Mouse (Mus musculus) liver, embryonic 16.5 days (tissue): ENCODE measurements around the gene Ctdnep1. TPM values are rescaled to one million over a fixed set of nuclear protein-coding genes. Genes with fewer than 3 reads are reported as not detected.

Source experiments
- ATAC-seq: fragments of 200-750 bp; cut with Nextera tagmentation; 2 replicates; pipeline ENCODE4 v1.8.0; 2017; ENCODE audit warnings: low read depth, mild to moderate bottlenecking, moderate number of reproducible peaks, moderate library complexity
- H3K27ac ChIP-seq: fragments of 300-500 bp; sonication (generic); 2 replicates; pipeline ENCODE4 v1.5.1; 2014; ENCODE audit warnings: mild to moderate bottlenecking, low read length
- H3K27me3 ChIP-seq: fragments of 300-500 bp; sonication (generic); 2 replicates; pipeline ENCODE4 v1.6.1; 2014; ENCODE audit warnings: low read depth, low read length, mixed read lengths; ENCODE audit not compliant: control insufficient read depth, insufficient read depth
- H3K36me3 ChIP-seq: fragments of 300-500 bp; sonication (generic); 2 replicates; pipeline ENCODE4 v1.6.1; 2014; ENCODE audit warnings: mild to moderate bottlenecking; ENCODE audit not compliant: control insufficient read depth, insufficient read depth
- H3K4me1 ChIP-seq: fragments of 300-500 bp; sonication (generic); 2 replicates; pipeline ENCODE4 v1.6.1; 2014; ENCODE audit warnings: low read depth, low read length, mixed read lengths; ENCODE audit not compliant: control insufficient read depth
- H3K4me2 ChIP-seq: fragments of 300-500 bp; sonication (generic); 2 replicates; pipeline ENCODE4 v1.6.1; 2014; ENCODE audit warnings: low read depth, low read length, mixed read lengths
- H3K4me3 ChIP-seq: fragments of 300-500 bp; sonication (generic); 2 replicates; pipeline ENCODE4 v1.5.1; 2014; ENCODE audit warnings: low read depth, mild to moderate bottlenecking, low read length
- H3K9ac ChIP-seq: fragments of 300-500 bp; sonication (generic); 2 replicates; pipeline ENCODE4 v1.6.1; 2014; ENCODE audit warnings: low read depth, low read length
- H3K9me3 ChIP-seq: fragments of 300-500 bp; sonication (generic); replicated peaks from 2 replicates; pipeline ENCODE4 v1.6.1; 2016; ENCODE audit warnings: low read length; ENCODE audit not compliant: control insufficient read depth
- WGBS: fragments of 180-500 bp; shearing (Covaris S2); extraction: QIAGEN DNeasy Blood & Tissue Kit; methylation state at CpG from one replicate; pipeline ENCODE4 v1.1.7; 2014; ENCODE audit not compliant: insufficient replicate concordance; 5-methylcytosine and 5-hydroxymethylcytosine counted together
- microRNA counts: library from miRNA; unstranded; fragments of <30 nt; microRNA quantifications from one replicate; lab custom pipeline; 2016
- microRNA-seq: library from miRNA; unstranded; fragments of <30 nt; microRNA quantifications from one replicate; pipeline ENCODE4, GENCODE M21; 2016
- polyA plus RNA-seq: library from polyadenylated mRNA; unstranded; fragments of >200 nt; fragmentation: Nextera tagmentation; extraction: Ambion mirVana; gene quantifications from 2 replicates; pipeline ENCODE4 v1.2.1, GENCODE M21; 2015

Gene Ctdnep1
- polyA plus RNA-seq, 1 experiment from 2014 or later: 7.3 TPM

DNA sequence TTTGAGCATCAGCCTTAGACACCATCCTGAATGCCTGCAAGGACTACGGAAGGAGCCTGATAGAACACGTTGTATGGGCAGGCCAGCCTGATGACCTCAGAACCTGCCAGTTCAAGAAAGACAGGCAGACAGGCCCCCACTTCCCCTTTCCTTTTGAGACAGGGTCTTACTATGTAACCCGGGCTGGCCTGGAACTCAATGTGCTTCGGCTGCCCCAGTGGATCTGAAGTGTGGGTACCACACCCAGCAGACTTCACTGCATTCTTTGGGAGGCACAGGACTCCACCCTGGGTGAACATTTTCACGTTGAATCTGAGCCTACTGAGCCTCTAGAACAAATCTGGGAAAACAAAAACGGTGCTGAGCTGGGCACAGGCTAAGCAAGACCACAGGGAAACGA lies 57.2 kb downstream of the Ctdnep1 start:
- no peak overlapping the region for H3K9ac ChIP-seq
- no peaks in the 10 kb centered on the region for H3K27me3 ChIP-seq
- 41% methylated on average over 7 of the region's 7 CpGs for WGBS
- no peaks in the 10 kb centered on the region for H3K9me3 ChIP-seq
- ATAC-seq: no peak
- no peak overlapping the region for H3K4me2 ChIP-seq
- H3K4me1 ChIP-seq: no peaks in the 10 kb centered on the region
- no peak overlapping the region for H3K4me3 ChIP-seq
- H3K36me3 ChIP-seq: no peaks in the 10 kb centered on the region
- no peak overlapping the region for H3K27ac ChIP-seq

DNA sequence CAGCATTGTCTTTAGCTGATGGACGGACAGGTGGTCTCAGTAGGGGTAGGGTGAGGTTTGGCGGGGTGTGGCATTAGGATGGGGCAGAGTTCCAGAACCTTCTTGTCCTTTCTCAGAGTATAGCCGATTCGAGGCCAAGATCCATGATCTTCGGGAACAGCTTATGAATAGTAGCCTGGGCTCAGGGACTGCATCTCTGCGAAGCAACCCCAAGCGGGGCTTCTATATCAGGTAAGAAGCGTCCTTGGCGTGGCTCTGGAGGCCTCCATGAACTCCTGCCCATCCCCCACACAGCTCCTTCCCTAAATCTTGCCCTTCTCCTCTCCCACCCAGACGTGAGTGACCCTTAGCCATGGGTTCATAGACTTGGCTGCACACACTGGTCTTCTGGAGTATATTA lies 58.7 kb downstream of the Ctdnep1 start:
- WGBS: 72% methylated on average over 10 of the region's 10 CpGs
- no peak for ATAC-seq

DNA sequence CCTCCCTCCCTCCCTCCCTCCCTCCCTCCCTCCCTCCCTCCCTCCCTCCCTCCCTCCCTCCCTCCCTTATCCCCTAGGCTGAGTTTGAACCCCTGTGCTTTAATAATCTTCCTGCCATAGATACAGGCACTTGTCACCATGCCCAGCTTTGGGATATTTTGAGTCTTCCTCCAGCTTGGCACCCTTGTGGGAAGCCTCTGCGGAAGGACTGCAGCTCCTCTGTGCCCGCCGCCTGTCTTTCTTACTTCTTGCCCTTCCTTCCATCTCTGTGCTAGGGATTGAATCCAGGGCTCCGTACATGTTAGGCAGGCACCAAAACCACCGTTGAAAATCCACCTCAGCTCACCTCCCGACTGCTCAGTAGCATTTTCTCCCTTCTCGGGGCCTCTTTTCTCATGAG lies 59.2 kb downstream of the Ctdnep1 start:
- H3K27me3 ChIP-seq: no peaks in the 10 kb centered on the region
- H3K36me3 ChIP-seq: no peaks in the 10 kb centered on the region
- ATAC-seq: no peak
- H3K9ac ChIP-seq: no peak overlapping the region
- H3K27ac ChIP-seq: no peak overlapping the region
- no peaks in the 10 kb centered on the region for H3K4me1 ChIP-seq
- WGBS: 52% methylated on average over 7 of the region's 7 CpGs
- H3K4me3 ChIP-seq: no peak overlapping the region
- H3K9me3 ChIP-seq: no peaks in the 10 kb centered on the region
- no peak overlapping the region for H3K4me2 ChIP-seq

More for the DNA sequence above, 58.7 kb downstream of the Ctdnep1 start:
- no peak overlapping the region for H3K4me2 ChIP-seq
- H3K4me1 ChIP-seq: no peaks in the 10 kb centered on the region
- no peaks in the 10 kb centered on the region for H3K36me3 ChIP-seq
- no peaks in the 10 kb centered on the region for H3K9me3 ChIP-seq
- no peaks in the 10 kb centered on the region for H3K27me3 ChIP-seq
- H3K9ac ChIP-seq: no peak overlapping the region
- H3K27ac ChIP-seq: no peak overlapping the region
- H3K4me3 ChIP-seq: no peak overlapping the region

MicroRNAs encoded within 50 kb of the gene (microRNA counts, 519-probe panel; counts per million panel counts)
- microRNA mmu-miR-324-3p (lab: Ali Mortazavi, UCI) (60.7 counts per million), microRNA mmu-miR-324-5p (lab: Ali Mortazavi, UCI) (2,146 counts per million, percentile 33 among the panel's probes with 10 or more counts)

Small RNA genes within 50 kb of the gene (microRNA-seq; reads per million reads assigned to microRNA genes)
- gene Gm44349: not detected
- 1,897 reads per million, percentile 81 among the genes with 10 or more reads in this experiment for gene Mir324

Other genes with a start within 250 kb of the Ctdnep1 start
- 11.1 and 11.9 TPM in 2 replicates for gene Polr2a, start 222.5 kb upstream of the Ctdnep1 start, polyA plus RNA-seq
- gene Slc35g3, start 219.2 kb upstream of the Ctdnep1 start, polyA plus RNA-seq: 0.07 TPM in 1 of 2 replicates, not detected in the other
- 0.61 and 0.81 TPM in 2 replicates for gene Zbtb4, start 215.2 kb upstream of the Ctdnep1 start, polyA plus RNA-seq
- 0.61 and 0.96 TPM in 2 replicates for gene Chrnb1, start 185.2 kb upstream of the Ctdnep1 start, polyA plus RNA-seq
- 0.19 and 0.21 TPM in 2 replicates for gene Fgf11, start 179.3 kb upstream of the Ctdnep1 start, polyA plus RNA-seq
- 0.62 and 1.0 TPM in 2 replicates for gene Tmem102, start 175.5 kb upstream of the Ctdnep1 start, polyA plus RNA-seq
- gene Gm39566, start 165.9 kb upstream of the Ctdnep1 start, polyA plus RNA-seq: not detected in 2 replicates
- not detected in 2 replicates for gene Spem2, start 162.7 kb upstream of the Ctdnep1 start, polyA plus RNA-seq
- not detected in 2 replicates for gene Spem1, start 159.0 kb upstream of the Ctdnep1 start, polyA plus RNA-seq
- 0.66 and 0.83 TPM in 2 replicates for gene Nlgn2, start 143.4 kb upstream of the Ctdnep1 start, polyA plus RNA-seq
- gene Tmem256, start 142.6 kb upstream of the Ctdnep1 start, polyA plus RNA-seq: 404 and 413 TPM in 2 replicates
- 22.0 and 27.8 TPM in 2 replicates for gene Plscr3, start 134.8 kb upstream of the Ctdnep1 start, polyA plus RNA-seq
- 0.74 and 0.96 TPM in 2 replicates for gene Tnk1, start 122.4 kb upstream of the Ctdnep1 start, polyA plus RNA-seq
- gene Tmem95, start 103.1 kb upstream of the Ctdnep1 start, polyA plus RNA-seq: not detected in 2 replicates
- 1.3 and 1.4 TPM in 2 replicates for gene Kctd11, start 99.8 kb upstream of the Ctdnep1 start, polyA plus RNA-seq
- gene Acap1, start 85.6 kb upstream of the Ctdnep1 start, polyA plus RNA-seq: 6.5 and 6.8 TPM in 2 replicates
- gene 2810408A11Rik, start 80.2 kb upstream of the Ctdnep1 start, polyA plus RNA-seq: 0.46 and 0.76 TPM in 2 replicates
- 2.2 and 2.6 TPM in 2 replicates for gene Neurl4, start 80.1 kb upstream of the Ctdnep1 start, polyA plus RNA-seq
- gene Gps2, start 67.3 kb upstream of the Ctdnep1 start, polyA plus RNA-seq: 81.1 and 83.1 TPM in 2 replicates
- 1,065 and 1,134 TPM in 2 replicates for gene Eif5a, start 59.2 kb upstream of the Ctdnep1 start, polyA plus RNA-seq
- gene Ybx2, start 45.4 kb upstream of the Ctdnep1 start, polyA plus RNA-seq: 0.18 TPM in 1 of 2 replicates, not detected in the other
- 18.4 and 22.6 TPM in 2 replicates for gene Slc2a4, start 33.0 kb upstream of the Ctdnep1 start, polyA plus RNA-seq
- 5.4 and 11.7 TPM in 2 replicates for gene Cldn7, start 16.4 kb upstream of the Ctdnep1 start, polyA plus RNA-seq
- gene Elp5, start 1.4 kb downstream of the Ctdnep1 start, polyA plus RNA-seq: 55.1 and 57.2 TPM in 2 replicates
- 255 and 280 TPM in 2 replicates for gene Gabarap, start 10.0 kb downstream of the Ctdnep1 start, polyA plus RNA-seq
- gene Phf23, start 14.6 kb downstream of the Ctdnep1 start, polyA plus RNA-seq: 17.5 and 18.2 TPM in 2 replicates
- 4.4 and 5.1 TPM in 2 replicates for gene Dvl2, start 19.4 kb downstream of the Ctdnep1 start, polyA plus RNA-seq
- 127 and 138 TPM in 2 replicates for gene Acadvl, start 34.3 kb downstream of the Ctdnep1 start, polyA plus RNA-seq
- 0.40 and 0.53 TPM in 2 replicates for gene Dlg4, start 35.8 kb downstream of the Ctdnep1 start, polyA plus RNA-seq
- gene Asgr1, start 72.9 kb downstream of the Ctdnep1 start, polyA plus RNA-seq: 5.0 and 6.0 TPM in 2 replicates
- gene Asgr2, start 111.5 kb downstream of the Ctdnep1 start, polyA plus RNA-seq: 12.9 and 13.1 TPM in 2 replicates
- gene Mgl2, start 149.2 kb downstream of the Ctdnep1 start, polyA plus RNA-seq: 2.5 and 3.0 TPM in 2 replicates
- gene Clec10a, start 175.0 kb downstream of the Ctdnep1 start, polyA plus RNA-seq: 0.63 and 0.64 TPM in 2 replicates
- gene Slc16a11, start 231.6 kb downstream of the Ctdnep1 start, polyA plus RNA-seq: 1.1 and 1.3 TPM in 2 replicates
- 2.6 and 4.3 TPM in 2 replicates for gene Slc16a13, start 239.9 kb downstream of the Ctdnep1 start, polyA plus RNA-seq
- 2.1 and 2.3 TPM in 2 replicates for gene Bcl6b, start 248.6 kb downstream of the Ctdnep1 start, polyA plus RNA-seq